Mouse (Mus musculus): ENCODE measurements around the gene Hs6st3. TPM values are rescaled to one million over a fixed set of nuclear protein-coding genes. Genes with fewer than 3 reads are reported as not detected.

Hs6st3 gene
- polyA plus RNA-seq, 2 experiments from 2014 or later = not detected

DNA sequence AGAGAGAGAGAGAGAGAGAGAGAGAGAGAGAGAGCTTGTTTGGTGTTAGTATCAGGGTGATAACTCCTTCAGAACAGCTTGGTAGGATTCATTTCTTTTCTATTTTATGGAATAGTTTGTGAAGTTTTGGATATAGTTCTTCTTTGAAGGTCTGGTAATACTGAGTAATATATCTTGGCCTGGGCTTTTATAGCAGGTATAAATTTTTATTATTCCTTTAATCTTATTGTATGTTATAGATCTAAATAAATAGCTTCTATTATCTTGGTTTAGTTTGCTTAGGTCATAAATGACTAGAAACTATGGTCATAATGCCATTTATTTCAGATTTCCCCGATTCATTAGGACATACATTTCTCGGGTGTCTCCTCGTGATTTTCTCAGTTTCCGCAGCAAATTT, 675.8 kb downstream of the Hs6st3 start:
- ATAC-seq = no peak

DNA sequence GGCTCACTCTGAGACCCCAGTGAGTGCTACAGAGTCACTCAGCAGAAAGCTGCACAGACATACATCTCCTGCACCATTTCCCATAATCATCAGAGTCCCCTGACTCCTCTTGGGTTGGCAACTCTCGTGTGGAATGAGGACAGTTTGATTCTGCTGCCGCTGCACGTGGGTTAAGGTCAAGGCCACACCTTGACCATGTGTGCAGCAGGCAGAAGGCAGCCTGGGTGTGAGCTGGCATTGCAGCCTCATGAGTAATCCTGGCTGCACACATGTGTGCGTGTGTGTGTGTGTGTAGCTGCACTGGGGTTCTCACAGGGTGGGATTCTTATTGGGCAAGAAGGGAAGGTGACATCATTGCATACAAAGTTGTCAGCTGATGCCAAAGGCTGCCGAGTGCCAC, 677.5 kb downstream of the Hs6st3 start:
- no peak for ATAC-seq

DNA sequence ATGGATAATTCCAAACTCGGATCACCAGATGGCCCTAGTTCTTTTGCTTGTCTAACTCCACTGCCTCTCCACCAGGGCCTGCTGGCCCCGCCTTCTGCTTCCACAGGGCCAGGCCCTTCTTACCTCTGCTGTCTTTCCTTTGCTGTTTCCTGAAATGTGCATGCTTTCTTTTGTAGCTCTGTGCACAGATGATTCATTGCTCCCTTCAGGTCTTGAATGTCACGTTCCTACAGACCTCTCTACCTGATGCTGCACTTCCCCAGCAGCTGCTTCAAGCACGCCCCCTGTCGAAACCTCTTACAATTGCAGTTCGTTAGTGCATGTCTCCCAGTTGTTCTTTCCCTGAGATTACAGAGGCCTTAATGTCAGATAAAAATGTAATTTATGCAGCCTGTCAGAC, 682.4 kb downstream of the Hs6st3 start:
- ATAC-seq = no peak

DNA sequence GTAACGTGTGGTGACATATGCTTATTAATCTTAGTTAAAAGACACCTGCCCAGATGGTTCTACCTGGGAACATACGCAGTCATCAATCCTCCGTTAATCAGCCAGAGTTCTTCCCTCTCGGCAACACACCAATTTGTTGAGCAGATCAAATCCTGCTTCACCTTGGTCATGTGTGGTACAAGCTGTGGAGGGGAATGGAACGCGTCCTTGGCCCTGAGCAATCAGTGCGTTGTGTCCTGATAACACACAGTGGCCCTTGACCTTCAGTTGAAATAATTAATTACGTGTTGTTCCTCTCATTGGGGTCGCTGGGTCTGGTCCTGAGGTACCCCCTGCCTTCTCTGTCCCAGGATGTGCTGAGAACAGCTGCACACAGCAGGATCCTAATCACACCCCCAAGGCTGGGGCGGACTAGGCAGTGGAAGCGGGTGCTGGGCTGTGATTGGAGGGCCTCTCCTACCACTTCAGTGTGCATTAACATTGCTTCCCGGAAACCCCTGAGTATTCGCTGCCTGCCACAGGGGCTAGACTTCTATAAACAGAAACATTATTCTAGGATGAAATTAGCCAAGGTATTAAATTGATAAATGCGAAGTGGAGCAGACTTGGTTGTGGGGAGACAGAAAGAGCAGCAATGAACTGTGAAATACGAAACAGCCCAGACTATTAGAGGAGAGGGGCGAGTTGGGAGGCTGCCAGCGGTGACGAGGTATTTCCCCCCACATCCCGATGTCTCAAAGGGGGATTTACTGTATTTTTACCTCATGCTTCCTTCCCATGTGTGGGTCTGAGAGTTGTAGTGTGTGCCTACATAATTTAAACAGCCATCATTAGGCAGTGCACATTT, 693.2 kb downstream of the Hs6st3 start:
- ATAC-seq = no peak

DNA sequence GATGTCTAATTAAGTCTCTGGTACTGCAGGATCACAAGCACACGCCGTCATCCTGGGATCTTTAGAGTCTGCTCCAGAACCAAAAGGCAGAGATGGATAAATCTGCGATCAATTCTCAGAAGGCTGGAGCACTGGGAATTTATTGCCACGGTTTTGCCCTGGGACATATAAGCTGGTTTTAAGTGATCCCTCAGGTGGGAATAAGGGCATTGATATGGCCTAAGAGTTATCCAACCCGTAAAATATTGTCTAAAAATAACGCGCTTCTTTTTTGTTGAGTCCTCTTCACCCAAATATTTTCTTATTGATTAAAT, 693.8 kb downstream of the Hs6st3 start:
- no peak for ATAC-seq

DNA sequence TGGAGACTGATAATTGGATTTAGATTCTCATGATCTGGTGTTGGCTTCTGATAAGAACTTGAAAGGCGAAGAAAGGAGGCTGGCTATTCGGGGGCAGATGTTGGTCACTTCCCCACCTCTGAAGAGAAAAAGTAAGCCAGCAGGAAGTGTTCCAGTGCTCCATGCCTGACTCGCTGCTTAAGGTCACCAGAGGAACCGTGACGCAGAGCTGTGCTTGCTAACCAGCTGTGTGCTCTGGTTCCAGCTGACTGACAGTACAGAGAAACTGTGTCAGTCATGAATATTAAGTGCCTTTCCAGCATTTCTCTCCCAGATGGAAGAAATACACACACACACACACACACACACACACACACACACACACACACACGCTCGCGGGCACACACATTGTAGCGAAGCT, 694.8 kb downstream of the Hs6st3 start:
- ATAC-seq = no peak

DNA sequence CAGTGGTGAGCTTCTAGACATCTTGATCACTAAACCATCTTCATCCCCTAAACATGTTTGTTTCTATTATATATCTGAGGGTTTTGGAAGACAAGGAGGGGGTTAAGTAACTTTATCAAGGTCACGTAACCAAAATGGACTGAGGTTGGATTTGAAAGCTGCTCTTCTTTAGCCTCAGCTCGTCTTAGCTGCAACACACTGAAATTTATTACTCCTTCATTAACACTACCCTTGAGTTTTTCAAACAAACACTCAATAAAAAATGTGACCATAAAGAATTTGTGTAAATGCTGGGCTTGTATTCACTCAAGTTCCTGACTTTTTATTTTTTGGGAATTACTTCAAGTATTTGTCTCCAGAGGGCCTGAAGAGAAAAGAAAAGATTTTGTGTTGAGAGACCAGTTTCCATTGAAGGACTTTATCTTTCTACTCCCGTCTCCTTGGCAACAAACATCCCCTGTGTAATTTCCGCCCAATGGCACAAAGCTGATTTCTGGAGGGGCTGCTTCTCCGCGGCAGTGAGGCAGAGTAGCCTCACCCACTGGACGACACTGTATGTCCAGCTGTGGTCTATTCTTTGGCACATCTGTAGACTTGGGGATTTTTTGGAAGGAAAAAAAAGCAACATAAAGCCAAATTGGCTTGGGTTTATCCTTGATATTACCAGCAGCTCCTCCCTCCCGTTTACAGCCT, 696.0 kb downstream of the Hs6st3 start:
- ATAC-seq = no peak

DNA sequence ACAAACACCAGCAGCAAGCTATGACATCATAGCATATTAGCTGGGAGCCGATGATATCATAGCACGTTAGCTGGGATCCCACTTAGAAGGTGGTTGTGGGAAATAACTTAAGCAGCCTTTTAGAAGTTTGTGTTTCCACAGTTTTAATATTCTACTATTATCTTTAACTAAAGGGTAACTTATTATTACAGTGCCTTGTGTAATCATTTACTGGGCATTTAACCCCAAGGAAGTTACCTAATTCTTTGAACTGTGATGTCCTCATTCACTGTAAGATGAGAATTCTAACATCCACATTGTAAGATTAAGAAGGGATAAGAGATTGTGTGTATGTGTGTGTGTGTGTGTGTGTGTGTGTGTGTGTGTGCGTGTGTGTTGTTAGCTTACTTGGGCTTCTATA, 697.9 kb downstream of the Hs6st3 start:
- ATAC-seq = no peak

DNA sequence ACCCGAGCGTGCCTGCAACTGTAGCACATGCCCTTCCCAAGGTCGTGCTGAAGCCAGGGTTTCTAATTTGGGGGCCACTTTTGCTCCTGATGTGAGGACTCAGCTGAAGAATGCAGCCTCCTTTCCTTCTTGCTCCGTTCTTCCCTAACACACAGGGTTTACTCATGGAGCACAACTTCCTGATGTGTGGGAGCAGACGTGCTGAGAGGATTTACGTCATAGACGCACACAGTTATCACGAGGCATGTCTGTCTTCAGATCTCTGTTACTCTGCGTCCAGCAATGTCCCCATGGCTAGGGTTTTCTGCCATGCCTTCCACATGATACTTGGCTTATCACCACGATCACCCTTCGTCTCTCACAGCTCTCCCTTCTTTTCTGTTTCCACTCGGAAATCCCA, 709.4 kb downstream of the Hs6st3 start:
- ATAC-seq = no peak

DNA sequence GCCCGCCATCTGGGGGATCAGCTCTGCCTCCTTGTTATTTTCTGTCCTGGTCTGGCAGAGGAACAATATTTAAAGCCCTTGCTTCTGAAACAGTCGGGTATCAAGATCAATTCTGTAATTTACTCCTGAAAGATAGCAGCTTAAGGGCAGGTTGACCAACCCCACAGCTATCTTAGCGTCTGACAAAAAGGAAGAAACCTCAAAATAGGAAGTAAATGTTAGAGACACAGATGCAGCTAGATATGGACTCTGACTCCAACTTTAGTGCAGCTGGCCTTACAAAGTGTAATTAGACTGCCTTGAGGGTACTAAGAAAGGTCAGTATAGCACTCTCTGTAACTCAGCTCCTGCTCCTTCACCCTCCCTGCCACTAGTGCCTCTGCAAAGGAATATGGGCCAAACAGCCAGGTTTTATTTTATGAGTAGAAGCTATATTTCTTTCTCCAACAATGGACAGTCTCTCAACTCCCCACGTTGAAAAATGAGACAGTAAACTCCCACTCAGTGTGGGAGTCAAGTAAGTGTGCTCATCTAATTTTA, 710.7 kb downstream of the Hs6st3 start:
- no peak for ATAC-seq

DNA sequence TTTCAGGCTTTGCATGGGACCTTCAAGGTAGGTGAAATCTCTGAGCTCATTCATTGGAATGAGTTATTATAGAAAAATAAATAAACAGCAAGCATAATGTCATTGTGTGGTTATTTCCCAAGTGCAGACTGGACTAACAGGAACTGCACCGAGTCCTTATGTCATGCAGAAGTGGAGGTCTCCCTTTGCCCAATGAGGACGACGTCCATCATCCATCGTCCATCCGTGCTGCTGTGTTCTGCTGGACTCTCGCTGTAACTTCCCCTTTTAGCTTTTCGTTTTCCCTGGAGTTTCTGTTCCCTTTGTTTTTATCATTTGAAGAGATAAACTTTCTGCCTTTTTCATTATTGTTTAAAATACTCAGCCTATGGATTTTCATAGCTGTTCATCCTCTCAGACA, 711.2 kb downstream of the Hs6st3 start:
- ATAC-seq = no peak

DNA sequence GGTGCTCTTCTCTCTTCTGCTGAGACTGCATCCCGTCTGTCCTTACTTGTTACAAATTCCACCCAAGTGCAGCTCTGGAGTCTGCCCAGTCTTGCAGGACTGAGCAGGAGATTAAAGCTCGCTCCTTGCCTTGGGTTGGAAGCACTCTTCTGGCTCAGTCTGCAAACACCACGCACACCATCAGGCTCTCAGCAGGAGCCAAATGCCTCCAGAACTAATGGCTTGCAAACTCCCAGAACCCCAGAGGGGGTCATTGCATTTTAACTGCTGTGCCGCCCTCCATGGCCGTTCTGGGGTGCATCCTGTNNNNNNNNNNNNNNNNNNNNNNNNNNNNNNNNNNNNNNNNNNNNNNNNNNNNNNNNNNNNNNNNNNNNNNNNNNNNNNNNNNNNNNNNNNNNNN, 714.0 kb downstream of the Hs6st3 start:
- ATAC-seq = no peak

DNA sequence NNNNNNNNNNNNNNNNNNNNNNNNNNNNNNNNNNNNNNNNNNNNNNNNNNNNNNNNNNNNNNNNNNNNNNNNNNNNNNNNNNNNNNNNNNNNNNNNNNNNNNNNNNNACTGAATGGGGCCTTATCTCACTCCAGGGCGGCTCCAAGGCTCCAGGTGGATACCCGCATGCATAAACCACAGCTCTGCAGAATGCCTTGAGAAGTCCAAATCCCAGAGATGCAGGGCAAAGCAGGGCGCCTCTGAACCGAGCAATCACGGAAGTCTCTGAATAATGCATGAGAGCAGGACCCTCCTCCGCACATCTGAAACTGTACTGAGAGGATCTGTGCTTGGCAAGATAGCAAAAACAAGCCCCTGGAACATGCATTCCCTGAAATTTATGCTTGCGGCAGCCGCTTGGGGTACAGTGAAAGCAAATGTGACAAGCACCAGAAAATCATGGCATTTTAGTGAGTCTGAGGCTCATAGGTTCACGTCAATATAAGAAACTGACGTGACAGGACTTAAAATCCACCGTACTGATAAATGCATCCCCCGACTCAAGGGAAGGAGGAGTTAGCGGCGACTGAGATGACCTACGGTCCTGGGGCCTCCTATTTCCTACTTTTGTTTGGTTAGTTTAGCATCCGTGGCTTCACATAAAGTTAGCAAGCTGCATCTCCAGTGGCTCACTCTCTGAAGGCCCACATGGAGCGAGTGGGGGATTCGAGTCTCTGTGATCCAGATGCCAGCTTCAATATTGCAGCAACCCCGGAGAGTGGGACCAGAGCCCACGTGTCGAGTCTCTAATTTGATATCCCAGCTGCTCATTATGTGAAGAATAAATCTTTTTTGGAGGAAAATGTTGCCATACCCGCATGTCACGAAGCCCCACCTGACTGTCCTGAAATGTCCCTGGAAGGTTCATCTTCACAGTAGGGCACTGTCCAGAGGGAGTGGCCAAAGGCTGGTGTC, 719.5 kb downstream of the Hs6st3 start:
- ATAC-seq = no peak

DNA sequence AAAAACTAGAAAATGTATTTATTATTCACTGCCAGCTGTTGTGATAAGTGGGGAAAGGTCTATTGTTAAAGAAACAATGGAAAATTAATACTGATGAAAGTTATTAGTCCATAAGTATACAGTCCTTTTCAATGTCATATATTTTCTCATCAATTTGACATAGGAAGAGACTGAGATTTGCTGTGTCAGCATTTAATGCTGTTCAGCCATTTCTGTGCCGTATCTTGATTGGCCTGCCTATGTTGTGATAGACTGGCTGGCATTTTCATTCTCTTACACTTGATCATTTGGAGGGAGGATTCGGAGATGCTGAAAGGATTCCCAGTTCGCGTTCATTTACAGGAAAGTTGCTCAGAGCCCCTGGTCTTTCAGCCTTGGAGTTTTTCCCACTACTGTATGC, 735.5 kb downstream of the Hs6st3 start:
- ATAC-seq = no peak

DNA sequence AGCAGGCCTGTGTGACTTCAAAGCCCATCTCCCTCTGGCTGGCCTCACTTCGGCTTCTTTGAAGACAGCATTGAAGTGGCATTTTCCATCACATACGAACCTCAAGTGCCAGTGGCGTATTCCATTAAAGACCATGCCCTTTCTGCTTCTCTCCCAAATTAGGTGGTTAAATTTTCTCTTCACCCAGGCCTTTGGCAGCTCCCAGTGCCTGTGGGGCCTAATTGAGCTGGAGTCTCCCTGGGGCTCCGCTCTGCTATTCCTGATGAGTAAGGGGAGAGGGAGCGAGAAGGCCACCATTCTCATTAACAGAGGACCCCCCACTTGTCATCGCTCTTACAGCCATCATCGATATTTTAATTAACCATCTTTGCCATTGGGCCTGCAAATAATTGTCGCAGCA, 754.8 kb downstream of the Hs6st3 start:
- no peak for ATAC-seq

DNA sequence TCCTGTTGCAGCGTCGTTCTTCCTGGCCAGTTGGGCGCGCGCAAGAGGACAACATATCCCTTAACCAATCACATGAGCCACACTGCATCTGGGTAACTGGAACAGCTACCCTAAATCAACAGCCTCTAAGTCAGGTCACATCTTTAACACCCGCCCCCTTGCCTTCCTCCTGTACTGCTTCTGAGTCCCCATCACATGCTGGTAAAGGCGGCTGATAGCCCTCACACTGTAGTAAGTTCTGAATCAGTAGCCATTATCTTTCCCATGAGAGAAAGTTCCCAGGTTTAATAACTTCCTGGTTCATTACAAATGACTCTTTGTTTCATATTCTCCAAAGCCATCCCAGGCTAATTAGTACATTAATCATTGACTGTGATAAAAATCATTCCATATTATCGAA, 757.0 kb downstream of the Hs6st3 start:
- no peak for ATAC-seq

DNA sequence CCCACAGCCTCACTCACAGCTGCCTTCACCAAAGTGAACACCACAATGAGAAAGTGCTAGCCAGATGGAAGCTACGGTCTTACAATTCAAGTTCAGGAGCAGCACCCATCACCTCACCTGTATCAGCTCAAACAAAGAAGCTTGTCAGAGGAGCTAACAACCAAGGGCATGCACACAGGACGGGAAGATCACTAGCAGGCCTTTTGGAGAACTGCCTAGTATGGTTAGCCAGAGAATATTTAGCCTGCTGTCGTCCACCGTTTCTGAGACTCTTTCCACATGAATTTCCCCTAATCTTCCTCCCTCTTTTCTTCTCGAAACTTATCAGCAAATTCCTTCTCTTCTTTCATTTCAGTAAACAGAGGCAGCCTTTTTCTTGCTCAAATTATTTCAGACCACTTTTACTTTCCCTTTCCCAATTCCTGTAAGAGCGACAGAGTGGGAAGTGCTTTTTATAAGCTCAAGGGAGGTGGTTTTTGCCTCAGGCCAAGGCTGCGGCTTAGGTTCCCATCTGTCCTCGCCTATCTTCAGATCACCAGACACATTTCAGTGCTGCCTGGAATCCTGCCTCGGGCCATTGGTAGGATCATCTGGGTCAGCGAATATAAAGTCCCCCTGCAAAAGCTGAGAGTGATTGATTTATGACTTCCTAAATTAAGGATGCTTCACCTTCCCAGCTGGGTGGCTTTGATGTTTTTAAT, 757.8 kb downstream of the Hs6st3 start:
- ATAC-seq = no peak

DNA sequence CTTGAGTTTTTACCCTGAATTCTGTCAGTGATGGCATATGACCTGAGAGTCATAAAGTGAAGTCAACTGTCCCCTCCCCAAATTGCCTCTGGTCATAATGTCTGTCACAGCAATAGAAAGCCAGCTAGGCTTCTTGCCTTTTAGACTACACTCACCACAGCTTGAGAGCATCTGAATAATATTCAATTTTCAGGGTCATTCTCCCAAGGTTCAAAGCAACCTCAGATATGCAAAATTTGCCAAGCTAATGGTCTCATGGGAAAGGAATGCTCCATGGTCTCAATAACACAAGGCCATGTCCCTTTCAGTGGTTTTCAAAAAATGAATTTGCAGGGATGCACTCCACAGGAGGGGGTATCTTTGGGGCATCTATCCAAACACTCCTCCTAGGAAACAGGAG, 764.3 kb downstream of the Hs6st3 start:
- ATAC-seq = no peak

DNA sequence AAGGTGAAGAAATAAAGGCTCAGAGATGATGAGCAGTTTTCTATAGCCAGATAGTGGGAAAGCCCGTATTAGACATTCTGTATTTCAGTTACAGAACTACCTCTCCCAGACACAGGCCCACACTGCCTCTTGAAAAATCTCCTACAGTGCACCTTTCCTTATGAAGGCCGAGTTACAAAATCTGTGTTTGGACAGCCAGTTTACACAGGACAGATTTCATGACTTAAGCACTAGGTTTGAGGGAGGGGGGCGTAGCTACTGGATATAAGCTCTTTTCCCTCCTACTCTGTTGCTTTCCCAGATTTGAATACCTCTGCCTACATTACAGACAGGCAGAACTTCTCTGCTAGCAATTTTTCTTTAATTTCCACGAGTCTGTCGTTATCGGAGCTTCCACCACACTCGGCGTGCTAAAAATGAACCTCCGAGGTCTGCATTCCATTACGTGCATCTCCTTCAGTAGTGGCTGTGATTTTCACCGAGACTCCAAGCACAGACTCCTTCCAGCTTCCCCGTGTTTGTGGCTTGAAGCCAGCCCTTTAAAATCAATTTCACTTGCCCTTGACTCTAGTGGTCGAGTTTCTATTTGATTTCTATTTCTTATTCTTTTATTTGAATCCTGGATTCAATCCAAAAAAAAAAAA, 770.0 kb downstream of the Hs6st3 start:
- ATAC-seq = no peak

DNA sequence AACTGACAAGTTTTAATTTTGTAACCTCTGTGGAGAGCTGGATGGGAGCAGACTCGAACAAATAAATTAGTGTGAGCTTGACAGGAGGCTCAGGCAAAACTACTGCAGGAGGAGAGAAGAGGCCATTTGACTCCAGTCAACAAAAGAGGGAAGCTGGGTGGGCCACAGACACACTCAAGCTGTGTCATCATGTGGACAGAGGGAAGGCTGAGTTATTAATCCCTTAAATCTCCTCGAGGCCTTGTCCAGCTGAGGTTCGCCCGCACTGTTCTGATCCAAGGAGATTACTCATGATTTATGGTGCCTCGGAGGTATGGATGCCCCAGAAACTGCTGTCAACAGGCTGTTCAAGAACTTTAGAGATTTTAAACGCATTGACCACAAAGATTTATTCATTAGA, 776.4 kb downstream of the Hs6st3 start:
- no peak for ATAC-seq

DNA sequence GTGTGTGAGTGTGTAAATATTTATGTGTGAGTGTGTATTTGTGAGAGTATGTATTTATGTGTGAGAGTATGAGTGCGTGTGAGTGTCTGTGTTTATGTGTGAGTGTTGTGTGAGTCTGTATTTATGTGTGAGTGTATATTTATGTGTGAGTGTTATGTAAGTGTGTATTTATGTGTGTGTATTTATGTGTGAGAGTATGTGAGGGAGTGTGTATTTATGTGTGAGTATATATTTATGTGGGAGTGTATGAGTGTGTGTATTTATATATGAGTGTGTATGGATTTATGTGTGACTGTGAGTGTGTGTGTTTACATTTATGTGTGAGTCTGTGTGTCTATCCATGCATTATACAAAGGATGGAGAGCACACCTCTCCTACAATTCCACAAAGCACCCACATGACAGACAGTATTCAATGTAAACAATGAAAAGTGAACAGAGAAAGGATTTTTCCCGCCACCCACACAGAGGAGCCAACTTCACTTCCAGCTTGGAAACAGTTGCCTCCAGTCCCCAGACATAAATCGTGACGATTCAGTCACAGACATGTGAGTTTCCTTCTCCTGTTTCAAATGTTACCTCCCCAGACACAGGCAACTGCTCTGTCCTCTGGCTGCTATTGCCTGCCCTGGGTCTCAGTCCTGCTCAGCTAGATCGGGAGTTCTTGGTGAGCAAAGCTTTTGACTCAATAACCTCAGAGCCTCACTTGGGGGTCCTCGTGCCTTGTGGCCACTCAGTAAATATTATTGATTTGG, 780.3 kb downstream of the Hs6st3 start:
- no peak for ATAC-seq
